Mouse (Mus musculus) ES-E14 (cell line): ENCODE results near the gene Kifap3. TPM values are rescaled to one million over a fixed set of nuclear protein-coding genes. Genes with fewer than 3 reads are reported as not detected.

ENCODE experiments used
- DNase-seq: peaks from one replicate; pipeline ENCODE4 v3.0.0-alpha.2; 2013; ENCODE audit warnings: low read depth, low spot score
- H3K27ac ChIP-seq: 2 replicates; pipeline ENCODE4 v1.5.1; 2012; ENCODE audit warnings: low read depth, mild to moderate bottlenecking, low read length, moderate library complexity, mixed read lengths; ENCODE audit not compliant: poor library complexity, insufficient read depth, severe bottlenecking
- H3K36me3 ChIP-seq: 2 replicates; pipeline ENCODE4 v1.6.1; 2012; ENCODE audit warnings: mild to moderate bottlenecking, low read length, moderate library complexity, mixed read lengths; ENCODE audit not compliant: control insufficient read depth, poor library complexity, insufficient read depth, severe bottlenecking
- H3K4me1 ChIP-seq, 2 experiments: fragments of 150-350 bp in 1 of 2; sonication (generic) in 1 of 2; 2 replicates each; pipeline ENCODE4 v1.6.1; 2012; ENCODE audit warnings: low read length in 2 of 2, mild to moderate bottlenecking in 1 of 2, mixed read lengths in 1 of 2; ENCODE audit not compliant: control insufficient read depth in 2 of 2, insufficient read depth in 2 of 2, poor library complexity in 1 of 2
- H3K4me3 ChIP-seq, 2 experiments: fragments of 150-350 bp in 1 of 2; sonication (generic) in 1 of 2; 2 replicates each; pipeline ENCODE4 v1.5.1; 2012; ENCODE audit warnings: low read length in 2 of 2, low read depth in 1 of 2, mild to moderate bottlenecking in 1 of 2, mixed read lengths in 1 of 2; ENCODE audit not compliant: insufficient read depth in 1 of 2, poor library complexity in 1 of 2, severe bottlenecking in 1 of 2
- H3K9ac ChIP-seq: 2 replicates; pipeline ENCODE4 v1.6.1; 2012; ENCODE audit warnings: low read depth, mild to moderate bottlenecking, low read length, mixed read lengths; ENCODE audit not compliant: poor library complexity, insufficient read depth, severe bottlenecking
- H3K9me3 ChIP-seq: fragments of 150-350 bp; sonication (generic); 2 replicates; pipeline ENCODE4 v1.6.1; 2012; ENCODE audit warnings: low read depth, mild to moderate bottlenecking, low read length; ENCODE audit not compliant: control insufficient read depth, insufficient read depth
- CHD2 ChIP-seq: IDR thresholded peaks from 2 replicates; pipeline ENCODE4 v1.6.1; 2014; ENCODE audit warnings: mild to moderate bottlenecking, low read depth, low read length, inconsistent platforms
- HCFC1 ChIP-seq: IDR thresholded peaks from 2 replicates; pipeline ENCODE4 v1.6.1; 2012; ENCODE audit warnings: low read length, inconsistent platforms, borderline replicate concordance; ENCODE audit not compliant: insufficient read depth
- MAFK ChIP-seq: IDR thresholded peaks from 2 replicates; pipeline ENCODE4 v1.6.1; 2014; ENCODE audit warnings: mild to moderate bottlenecking, low read depth, low read length, inconsistent platforms; ENCODE audit not compliant: insufficient read depth
- ZC3H11A ChIP-seq: IDR thresholded peaks from 2 replicates; pipeline ENCODE4 v1.6.1; 2012; ENCODE audit warnings: low read depth, mild to moderate bottlenecking, inconsistent platforms, low read length, borderline replicate concordance
- ZNF384 ChIP-seq: IDR thresholded peaks from 2 replicates; pipeline ENCODE4 v1.6.1; 2012; ENCODE audit warnings: low read depth, low read length, inconsistent platforms
- in situ Hi-C, 2 experiments: fragments of 600-800 bp; cut with MboI; formaldehyde crosslinking; loops; one replicate each; pipeline ENCODE4 v1.15.1; 2025; ENCODE audit warnings: low sequenced_read_pairs in 2 of 2, inconsistent platforms in 1 of 2; ENCODE audit not compliant: unreplicated experiment in 2 of 2
- total RNA-seq: library from RNA; depleted of rRNA; stranded (reverse); fragments of 300-350 nt; gene quantifications from 2 replicates; pipeline ENCODE4 v1.2.3, GENCODE M21; 2012

Kifap3 gene
- total RNA-seq, 1 experiment = 21.8 TPM

- Histone ChIP-seq H3K27ac (no peak overlapping the region), H3K36me3 (no peaks in the 10 kb centered on the region), H3K9ac (no peak overlapping the region), H3K9me3 (no peaks in the 10 kb centered on the region), H3K4me1 (no peaks in the 10 kb centered on the region), H3K4me3 (no peak overlapping the region)
- DNase-seq = peak; percentile 16
- in situ Hi-C loops = no loop called here
- TF ChIP-seq CHD2 (no peak), ZC3H11A (no peak)
Observed at GRCm38 (mm10) chr1:163842238-163842637, 62.9 kb downstream of the Kifap3 start.

GRCm38 (mm10) chr1:163843899-163844298 is 64.5 kb downstream of the Kifap3 start:
- in situ Hi-C loops = no loop called here
- Histone ChIP-seq H3K27ac (no peak overlapping the region), H3K36me3 (no peaks in the 10 kb centered on the region), H3K9ac (no peak overlapping the region), H3K9me3 (no peaks in the 10 kb centered on the region), H3K4me1 (no peaks in the 10 kb centered on the region), H3K4me3 (no peak overlapping the region)
- TF ChIP-seq MAFK (no peak), CHD2 (no peak), HCFC1 (no peak), ZC3H11A (no peak), ZNF384 (no peak)
- no peak for DNase-seq

GRCm38 (mm10) chr1:163852884-163853560 is 73.6 kb downstream of the Kifap3 start:
- no peak for DNase-seq
- Histone ChIP-seq H3K4me3 (no peak overlapping the region), H3K9me3 (no peaks in the 10 kb centered on the region), H3K36me3 (no peaks in the 10 kb centered on the region), H3K27ac (no peak overlapping the region), H3K9ac (no peak overlapping the region), H3K4me1 (no peaks in the 10 kb centered on the region)
- in situ Hi-C loops = no loop called here
- TF ChIP-seq CHD2 = no peak
- TF ChIP-seq ZC3H11A = no peak
- no peak for TF ChIP-seq HCFC1
- TF ChIP-seq MAFK = no peak
- TF ChIP-seq ZNF384 = no peak

GRCm38 (mm10) chr1:163858420-163858819 is 79.0 kb downstream of the Kifap3 start:
- Histone ChIP-seq H3K4me3 (no peak overlapping the region), H3K27ac (no peak overlapping the region), H3K9me3 (no peaks in the 10 kb centered on the region), H3K4me1 (no peaks in the 10 kb centered on the region), H3K9ac (no peak overlapping the region), H3K36me3 (no peaks in the 10 kb centered on the region; the same call in 1 of the 2 replicates)
- TF ChIP-seq ZNF384 (no peak), HCFC1 (no peak), MAFK (no peak), ZC3H11A (no peak), CHD2 (no peak)
- in situ Hi-C loops = no loop called here
- no peak for DNase-seq

GRCm38 (mm10) chr1:163861538-163861937 is 82.2 kb downstream of the Kifap3 start:
- in situ Hi-C loops = no loop called here
- H3K36me3 ChIP-seq = no peaks in the 10 kb centered on the region; the same call in 1 of the 2 replicates

More at GRCm38 (mm10) chr1:163861538-163861937, 82.2 kb downstream of the Kifap3 start:
- H3K27ac ChIP-seq = no peak overlapping the region
- H3K4me3 ChIP-seq = no peak overlapping the region
- no peaks in the 10 kb centered on the region for H3K4me1 ChIP-seq
- TF ChIP-seq CHD2 (no peak), MAFK (no peak), ZNF384 (no peak), ZC3H11A (no peak), HCFC1 (no peak)
- no peak for DNase-seq
- no peaks in the 10 kb centered on the region for H3K9me3 ChIP-seq
- no peak overlapping the region for H3K9ac ChIP-seq
